Mouse (Mus musculus): ENCODE data around the gene Rnf168.
"Not testable (repeated sequence)": the region's sequence is repeated elsewhere in the genome, so short reads cannot be mapped to it uniquely, and the experiment has no call there.

The Rnf168 gene

DNA sequence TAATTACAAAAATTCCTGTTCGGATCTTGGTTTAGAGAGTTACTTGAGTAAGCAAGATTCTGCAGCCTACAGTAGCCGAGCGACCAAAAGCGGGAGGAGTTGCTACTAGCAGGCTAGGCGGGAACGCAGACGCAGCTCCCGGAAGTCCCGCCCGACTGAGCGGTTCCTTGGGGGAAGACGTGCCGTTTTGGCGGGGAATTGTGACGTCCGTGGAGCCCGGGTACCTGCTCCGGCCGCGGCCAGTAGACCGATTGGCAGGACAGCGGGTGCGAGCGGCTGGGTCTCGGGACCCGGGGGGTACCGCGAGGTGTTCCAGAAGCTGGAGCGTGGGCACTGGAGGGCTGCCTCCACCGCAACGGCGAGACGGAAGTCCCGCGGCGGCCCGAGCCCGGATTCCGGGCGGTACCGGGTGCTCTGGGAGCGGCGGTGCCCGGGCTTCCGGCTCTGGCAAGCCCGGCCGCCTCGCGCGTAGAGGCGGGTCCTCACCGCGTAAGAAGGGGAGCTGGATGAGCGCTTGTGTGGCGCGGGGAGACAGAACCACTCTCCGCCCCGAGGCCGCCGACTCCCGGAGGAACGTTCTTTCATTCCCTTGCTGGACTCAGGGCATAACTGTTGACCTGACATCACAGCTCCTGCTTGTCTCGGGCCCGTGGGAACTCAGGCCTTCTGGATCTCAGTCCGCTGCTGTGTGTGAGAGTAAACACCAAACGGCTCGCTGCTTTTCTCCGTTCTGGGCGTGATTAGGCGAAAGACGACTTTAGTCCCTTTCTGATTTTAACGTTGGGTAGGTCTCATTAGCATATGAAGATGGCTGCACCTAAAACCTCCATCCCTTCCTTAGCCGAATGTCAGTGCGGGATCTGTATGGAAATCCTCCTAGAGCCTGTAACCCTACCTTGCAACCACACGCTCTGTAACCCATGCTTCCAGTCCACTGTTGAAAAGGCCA lies at the start of gene Rnf168:
Rnf168 (plus strand) TSS at position 152 of the 949 bp plus-strand sequence.
- in situ Hi-C loops (cut with MboI, MseI): no loop called here

DNA sequence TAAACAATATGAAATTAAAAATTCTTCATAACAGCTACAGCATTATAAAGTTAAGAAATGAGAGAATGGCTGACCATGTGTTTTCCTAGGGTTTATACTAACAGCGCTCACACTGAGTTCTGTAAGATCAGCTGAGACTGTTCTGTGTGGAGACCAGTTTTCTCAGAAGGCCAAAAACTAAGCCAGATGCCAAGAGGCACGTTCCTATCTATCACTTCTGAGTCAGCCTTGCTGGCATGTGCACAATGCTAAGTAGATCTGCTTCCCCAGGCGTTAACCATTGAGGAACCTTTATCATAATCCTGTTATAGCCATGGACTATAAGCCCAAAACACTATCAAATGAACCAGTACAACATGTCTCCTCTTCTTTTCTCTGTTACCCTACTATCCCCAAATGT lies 45.2 kb upstream of the Rnf168 start:
- in situ Hi-C loops (cut with MboI, MseI): not testable (repeated sequence)

DNA sequence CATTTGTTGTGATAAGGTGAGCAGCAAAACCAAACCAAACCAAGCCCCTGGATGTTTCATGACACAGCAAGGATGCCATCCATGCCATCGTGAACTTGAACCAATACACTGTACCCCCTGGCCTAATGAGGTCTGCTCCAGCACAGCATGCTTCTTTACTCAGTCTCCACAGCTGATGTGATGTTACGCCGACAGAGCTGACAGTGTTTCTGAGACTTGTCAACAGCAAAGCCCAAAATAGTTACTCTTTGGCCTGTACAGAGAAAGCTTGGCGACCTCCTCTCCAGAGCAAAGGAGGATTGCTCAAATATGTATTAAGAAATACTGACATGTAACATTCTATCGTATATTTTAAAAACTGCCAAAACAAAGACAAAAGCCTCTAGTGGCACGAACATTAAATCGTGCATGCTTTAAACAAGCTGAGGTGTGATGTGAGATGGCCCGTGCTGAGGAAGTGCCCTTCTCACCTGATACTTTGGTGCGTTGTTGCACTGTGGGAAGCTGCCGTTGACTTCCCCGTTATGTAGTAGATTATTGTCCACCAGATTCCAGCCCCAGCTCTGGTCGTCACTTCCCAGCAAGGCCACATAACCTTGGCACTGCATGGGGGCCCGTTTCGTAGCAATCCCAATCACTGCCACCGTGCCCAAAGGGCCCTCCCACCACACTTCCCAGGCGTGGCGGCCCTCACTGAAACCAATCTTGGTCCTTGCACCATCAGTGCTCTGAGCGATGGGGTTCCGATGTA lies 39.2 kb upstream of the Rnf168 start:
- in situ Hi-C loops (cut with MboI, MseI): no loop called here

DNA sequence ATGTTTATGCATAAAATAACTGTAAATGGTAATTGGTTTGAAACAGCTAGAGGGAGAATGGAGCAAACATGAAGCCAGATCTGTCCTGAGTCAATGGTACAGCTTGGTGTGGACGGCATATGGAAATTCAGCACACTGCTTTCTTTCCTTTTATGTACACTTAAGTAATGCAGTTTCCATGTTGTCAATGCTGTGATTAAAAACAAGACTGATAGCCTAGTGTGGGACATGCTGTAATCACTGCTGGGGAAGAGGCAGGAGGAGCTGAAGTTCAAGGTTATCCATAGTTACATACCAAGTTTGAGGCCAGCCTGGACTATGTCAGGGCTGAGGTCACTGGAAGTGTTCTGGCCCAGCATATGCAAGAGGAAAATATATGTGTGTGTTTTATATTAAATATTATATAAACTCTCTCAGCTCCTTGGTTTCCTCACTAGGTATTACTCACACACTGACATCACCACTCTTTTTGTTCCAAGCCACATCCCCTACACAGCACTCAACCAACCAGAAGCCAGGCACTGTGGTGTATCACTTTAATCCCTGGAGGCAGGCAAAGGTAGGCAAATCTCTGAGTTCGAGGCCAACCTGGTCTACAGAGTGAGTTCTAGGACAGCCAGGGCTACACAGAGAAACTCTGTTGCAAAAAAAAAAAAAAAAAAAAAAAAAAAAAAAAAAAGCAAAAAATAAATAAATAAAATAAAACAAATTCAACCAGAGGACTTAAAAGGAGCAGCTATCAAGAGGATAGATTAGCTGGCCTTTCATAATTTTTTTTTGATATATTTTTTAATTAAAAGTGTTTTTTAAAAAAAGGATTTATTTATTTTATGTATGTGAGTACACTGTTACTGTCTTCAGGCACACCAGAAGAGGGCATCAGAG lies 37.6 kb upstream of the Rnf168 start:
- in situ Hi-C loops (cut with MboI, MseI): loop anchor here (10.0 kb wide), 1 partner anchor 125 kb away; no protein-coding TSS in a partner anchor

DNA sequence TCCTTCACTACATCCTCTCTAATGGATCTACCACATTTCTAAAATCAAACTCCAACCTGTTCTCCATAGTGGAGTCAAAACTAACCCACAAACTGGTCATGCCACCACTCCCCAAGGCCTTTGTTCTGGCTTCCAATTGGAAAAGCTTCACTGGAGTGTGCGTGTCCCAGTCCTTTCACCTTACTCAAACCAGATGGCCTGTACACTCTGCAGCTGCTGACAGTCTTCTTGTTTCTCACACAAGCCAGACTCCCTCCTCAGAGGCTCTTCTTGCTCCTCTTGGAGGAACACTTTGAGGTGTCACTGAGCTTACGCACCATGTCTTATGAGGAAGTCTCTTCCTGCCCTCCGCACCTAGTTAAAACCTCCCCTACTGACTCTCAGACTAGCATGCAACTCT lies 33.4 kb upstream of the Rnf168 start:
- in situ Hi-C loops (cut with MboI, MseI): loop anchor here (10.0 kb wide), 1 partner anchor 129 kb away; no protein-coding TSS in a partner anchor

DNA sequence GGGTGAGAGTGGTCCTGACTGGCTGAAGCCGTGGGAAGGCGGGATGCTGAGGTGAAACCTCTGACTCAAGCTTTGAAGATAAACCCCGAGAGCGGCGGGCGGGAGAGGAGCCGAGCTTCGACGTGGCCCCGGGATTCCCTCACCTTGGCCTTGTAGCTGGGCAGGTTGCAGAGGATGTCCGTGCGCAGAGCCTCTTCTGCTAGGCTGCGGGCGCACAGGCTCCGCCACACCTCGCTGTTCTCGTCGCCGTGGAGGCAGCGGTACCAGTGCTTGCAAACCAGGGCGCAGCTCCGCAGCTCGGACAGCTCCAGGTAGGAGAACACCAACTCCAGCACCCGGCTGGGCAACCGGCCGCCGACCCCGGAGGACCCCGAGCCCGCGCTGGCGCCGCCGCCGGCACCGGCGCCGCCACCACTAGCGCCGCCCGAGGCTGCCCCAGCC lies 30.9 kb upstream of the Rnf168 start:
- in situ Hi-C loops (cut with MboI, MseI): loop anchor here (10.0 kb wide), 1 partner anchor 132 kb away; no protein-coding TSS in a partner anchor

DNA sequence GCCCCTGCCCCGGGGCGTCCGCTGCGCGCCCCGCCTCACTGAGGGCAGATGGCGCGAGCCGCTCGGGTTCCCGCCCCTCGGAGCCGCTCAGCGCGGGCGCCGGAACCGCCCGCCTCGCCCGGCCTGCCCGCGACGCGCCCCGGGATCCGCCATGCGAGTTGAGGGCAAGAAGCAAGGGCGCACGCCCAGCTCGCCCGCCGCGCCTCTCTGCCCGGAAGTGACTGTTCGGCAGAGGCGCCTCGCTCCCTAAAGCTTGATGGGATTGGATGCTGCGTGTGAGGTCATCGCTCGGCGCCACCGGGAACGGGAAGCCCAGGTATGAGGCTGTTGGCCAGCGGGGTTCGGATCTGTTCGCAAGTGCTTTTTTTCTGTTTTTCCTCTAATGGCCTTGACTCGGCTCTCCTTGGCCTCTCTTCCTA lies 30.3 kb upstream of the Rnf168 start, which contains the start of the genes Fbxo45 and Wdr53:
Fbxo45 (minus strand) TSS at position 207 of the 419 bp plus-strand sequence.
Wdr53 (plus strand) TSS at position 276 of the 419 bp plus-strand sequence.
- in situ Hi-C loops (cut with MboI, MseI): loop anchor here (10.0 kb wide), 1 partner anchor 132 kb away; no protein-coding TSS in a partner anchor

DNA sequence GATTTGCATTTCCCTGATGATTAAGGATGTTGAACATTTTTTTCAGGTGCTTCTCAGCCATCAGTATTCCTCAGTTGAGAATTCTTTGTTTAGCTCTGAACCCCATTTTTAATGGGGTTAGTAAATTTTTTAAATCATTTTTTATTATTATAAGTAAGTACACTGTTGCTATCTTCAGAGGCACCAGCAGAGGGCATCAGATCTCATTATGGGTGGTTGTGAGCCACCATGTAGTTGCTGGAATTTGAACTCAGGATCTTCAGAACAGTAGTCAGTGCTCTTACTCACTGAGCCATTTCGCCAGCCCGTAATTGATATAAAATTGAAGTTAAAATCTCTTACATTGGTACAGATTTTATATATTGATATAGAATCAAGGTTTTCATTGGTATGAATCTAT lies 13.0 kb upstream of the Rnf168 start:
- in situ Hi-C loops (cut with MboI, MseI): not testable (repeated sequence)

DNA sequence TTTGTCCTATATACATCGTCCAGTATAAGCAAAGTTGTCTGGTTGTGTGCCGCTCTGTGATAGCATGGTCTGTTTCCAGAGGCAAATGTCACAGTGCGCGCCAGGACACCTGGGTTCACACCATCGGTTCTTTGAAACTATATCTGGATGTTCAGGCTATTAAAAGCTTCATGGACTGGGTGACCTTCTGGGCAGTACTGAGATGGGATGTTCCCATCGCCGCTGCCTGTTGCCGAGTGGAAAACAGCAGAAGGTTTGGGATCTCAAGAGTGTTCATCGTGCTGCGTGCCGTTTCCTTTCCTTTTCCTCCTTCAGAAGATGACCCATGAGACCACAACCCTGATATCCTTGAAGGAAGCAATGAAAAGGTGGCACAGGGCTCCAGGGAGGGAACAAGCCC lies 6.0 kb upstream of the Rnf168 start, which contains the start of gene Smco1:
Smco1 (plus strand) TSS at position 178 of the 400 bp plus-strand sequence.
- in situ Hi-C loops (cut with MboI, MseI): no loop called here

DNA sequence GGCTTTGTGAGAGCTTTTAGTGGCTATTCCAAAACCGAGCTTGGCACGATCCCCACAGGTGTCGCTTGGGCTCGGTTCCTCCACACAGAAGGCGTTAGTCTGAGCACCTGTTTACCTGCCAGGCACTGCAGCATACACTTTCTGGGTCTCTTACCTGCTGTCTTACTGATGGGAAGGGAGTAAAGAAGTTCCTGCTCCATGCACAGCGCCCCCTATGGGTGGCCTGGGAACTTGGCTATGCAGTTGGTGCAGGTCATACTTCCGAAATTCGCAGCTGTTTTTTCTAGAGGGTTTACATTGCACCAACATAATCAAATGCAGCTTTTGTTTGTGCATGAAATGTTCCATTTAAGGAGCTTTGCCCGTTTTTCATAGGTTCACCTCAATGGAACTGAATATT lies 3.9 kb upstream of the Rnf168 start:
- in situ Hi-C loops (cut with MboI, MseI): no loop called here

DNA sequence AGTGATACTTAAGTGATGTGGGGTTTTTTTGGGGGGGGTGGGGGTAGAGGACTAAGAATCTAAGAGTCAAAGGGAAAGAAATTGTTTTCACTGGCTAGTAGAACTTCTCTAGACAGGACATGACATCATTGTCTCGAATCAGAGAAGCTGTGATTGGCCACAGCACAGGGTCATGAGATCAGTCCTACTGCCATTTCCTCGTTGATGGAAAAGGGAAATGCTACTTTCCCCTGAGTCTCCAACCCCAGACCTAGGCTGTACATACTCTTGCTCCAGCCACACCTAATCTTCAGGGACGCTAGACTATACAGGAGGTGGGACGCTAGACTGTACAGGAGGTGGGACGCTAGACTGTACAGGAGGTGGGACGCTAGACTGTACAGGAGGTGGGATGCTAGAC lies 2.2 kb upstream of the Rnf168 start:
- in situ Hi-C loops (cut with MboI, MseI): no loop called here

DNA sequence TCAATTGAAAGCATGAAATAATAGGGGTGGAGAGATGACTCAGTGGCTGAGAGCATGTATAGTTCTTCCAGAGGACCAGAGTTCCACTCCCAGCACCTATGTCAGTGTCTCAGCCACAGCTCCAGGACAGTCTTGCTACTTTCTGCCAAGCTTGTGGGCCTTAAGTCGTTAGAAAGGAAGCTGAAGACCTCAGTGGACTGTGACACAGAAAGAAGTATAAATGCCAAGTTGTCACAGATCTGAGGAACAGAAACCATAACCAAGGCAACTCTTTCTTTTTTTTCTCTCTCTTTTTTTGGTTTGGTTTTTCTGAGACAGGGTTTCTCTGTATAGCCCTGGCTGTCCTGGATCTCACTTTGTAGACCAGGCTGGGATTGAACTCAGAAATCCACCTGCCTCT lies 1.4 kb upstream of the Rnf168 start:
- in situ Hi-C loops (cut with MboI, MseI): no loop called here

DNA sequence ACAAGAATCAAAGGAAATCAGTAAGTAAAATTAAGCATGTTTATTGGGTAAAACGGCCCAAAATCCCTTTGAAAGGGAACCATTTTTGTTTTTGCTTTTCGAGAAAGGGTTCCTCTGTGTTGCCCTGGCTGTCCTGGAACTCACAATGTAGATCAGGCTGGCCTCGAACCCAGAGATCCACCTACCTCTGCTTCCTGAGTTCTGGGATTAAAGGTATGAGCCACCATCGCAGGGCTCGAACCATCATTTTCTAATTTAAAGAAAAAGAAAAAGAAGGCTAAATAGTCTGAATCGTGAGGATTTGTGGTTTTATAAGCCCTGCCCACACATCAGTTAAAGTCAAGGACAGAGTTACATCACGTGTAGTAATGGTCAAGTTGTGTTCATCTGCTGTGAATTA lies 1.1 kb downstream of the Rnf168 start:
- in situ Hi-C loops (cut with MboI, MseI): no loop called here

DNA sequence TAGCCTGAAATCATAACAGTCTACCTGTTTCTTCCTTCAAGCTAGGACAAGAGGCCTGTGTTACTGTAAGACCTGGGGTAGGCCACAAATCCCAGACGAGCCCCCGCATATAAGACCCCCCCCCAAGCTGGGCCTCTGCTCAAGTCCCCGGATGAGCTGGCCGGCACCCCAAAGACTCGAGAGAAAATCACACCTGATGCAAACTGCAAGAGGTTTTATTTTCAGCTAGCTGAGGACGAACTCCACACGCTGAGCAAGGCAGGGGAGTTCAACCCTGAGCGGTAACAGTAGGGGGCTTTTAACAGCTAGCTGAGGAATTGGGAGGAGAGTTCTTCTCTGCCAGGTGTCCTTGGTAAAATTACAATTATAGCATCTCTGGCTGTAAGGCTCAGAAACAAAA lies 3.0 kb downstream of the Rnf168 start:
- in situ Hi-C loops (cut with MboI, MseI): loop anchor here (5.0 kb wide), 1 partner anchor 42 kb away; no protein-coding TSS in a partner anchor

DNA sequence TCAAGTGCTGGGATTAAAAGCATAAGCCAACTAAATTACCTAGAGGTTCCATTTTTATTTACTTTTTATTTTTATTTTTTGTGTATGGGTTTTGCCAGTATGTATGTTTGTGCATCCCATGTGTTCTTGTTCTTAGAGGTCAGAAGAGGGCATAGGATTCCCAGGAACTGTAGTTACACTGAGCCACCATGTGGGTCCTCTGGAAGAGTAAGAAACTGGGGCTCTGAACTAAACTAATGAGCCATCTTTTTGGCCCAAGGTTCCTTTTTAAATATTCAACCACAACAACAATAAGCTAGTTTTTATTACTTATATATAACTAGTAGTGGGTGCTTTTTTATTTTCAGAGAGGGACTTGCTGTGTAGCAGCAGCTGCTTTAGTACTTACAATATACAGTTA lies 5.3 kb downstream of the Rnf168 start:
- in situ Hi-C loops (cut with MboI, MseI): loop anchor here (5.0 kb wide), 1 partner anchor 40 kb away; no protein-coding TSS in a partner anchor

DNA sequence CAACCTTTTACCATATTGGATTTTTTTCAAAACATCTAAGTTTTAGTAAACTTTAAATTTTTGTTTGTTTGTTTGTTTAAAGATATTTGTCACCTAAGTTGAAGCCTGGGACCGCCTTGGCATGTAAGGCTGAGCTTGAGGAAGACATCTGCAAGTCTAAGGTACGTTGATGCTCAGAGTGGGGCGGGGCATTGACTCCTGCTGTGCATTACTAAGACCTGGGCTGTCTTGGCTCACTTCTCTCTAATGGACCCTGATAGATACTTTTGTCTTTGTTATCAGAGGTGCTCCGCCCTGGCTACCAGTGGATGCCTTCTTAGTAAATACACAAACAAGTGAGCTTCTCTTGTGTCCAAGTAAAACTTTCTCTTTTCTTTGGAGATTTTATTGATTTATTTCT lies 14.6 kb downstream of the Rnf168 start:
- in situ Hi-C loops (cut with MboI, MseI): no loop called here

DNA sequence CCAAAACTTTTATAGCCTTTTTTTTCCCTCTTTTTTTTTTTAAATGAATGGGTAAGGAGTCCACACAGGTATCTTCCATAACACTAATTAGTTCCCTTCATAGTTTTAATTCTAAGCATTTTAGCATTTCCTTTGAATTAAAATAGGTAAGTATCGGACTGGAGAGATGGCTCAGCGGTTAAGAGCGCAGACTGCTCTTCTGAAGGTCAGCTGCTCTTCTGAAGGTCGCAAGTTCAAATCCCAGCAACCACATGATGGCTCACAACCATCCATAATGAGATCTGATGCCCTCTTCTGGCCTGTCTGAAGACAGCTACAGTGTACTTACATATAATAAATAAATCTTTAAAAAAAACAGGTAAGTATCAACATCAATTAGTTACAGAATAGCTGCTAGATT lies 22.4 kb downstream of the Rnf168 start:
- in situ Hi-C loops (cut with MboI, MseI): not testable (repeated sequence)

DNA sequence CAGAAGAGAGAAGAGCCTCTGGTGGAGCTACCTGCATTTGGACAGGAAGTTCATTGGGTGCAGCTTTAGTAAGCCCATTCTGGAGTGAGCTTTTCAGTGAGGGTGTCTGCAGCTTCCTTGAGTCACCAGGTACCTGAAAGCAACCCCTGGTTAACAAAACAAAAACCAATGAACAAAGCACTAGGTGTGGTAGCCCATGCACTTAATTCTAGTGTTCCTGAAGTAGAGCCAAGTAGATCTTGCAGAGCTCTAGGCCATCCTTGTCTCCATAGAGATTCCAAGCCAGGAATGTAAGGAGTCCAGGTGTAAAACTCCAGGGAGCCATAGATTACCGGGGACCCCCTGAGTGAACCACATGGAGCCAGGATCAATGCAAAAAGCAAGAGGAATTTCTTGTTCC lies 25.8 kb downstream of the Rnf168 start:
- in situ Hi-C loops (cut with MboI, MseI): no loop called here

DNA sequence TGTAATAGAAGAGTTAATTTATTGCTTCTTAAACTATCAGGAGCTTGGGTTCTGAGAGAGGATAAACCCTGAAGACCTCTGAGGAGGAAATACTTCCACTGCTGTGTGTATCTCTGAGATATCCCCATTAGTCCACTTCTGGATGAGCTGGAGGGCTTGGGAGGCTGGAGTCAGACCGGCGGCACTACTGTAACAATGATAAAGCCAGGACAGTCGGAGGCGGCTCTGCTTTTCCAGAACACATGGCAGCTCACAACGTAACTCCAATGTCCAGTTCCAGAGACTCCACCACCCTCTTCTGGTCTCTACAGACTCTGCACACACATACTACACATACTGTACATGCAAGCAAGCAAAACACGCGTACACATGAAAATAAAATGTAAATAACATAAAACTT lies 26.6 kb downstream of the Rnf168 start:
- in situ Hi-C loops (cut with MboI, MseI): no loop called here

DNA sequence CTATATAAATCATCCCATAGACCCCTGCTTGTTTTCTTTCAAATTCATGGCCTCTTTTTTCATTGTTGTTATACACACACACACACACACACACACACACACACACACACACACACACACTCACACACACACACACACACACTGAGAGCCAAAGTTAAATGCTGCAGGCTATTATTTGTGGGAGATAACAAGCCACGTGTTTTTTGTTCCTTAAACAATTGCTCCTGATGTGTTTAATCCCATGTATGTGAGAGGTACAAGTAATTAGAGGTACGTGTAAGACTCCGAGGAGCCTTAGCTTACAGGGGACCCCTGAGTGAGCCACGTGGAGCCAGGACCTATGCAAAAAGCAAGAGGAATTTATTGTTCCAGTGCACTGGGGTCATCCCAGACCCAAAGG lies 34.7 kb downstream of the Rnf168 start:
- in situ Hi-C loops (cut with MboI, MseI): no loop called here

DNA sequence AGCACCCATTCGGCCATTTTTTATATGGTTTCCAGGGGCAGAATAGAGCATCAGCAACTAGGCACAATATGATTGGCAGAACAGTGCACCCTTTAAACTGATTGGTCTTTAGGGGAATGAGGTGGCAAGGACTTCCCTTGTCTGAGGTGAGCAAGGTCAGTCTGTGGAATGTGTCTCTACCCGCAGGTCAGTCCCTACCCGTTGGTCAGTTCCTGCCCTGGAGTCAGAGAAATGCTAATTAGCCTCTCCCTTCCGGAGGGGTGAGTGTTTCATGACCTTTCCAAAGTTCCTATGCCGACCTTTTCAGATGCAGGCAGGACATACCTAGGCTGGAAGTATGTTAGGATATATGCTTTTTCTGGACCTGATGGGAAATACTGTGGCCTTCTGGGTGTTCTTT lies 35.1 kb downstream of the Rnf168 start:
- in situ Hi-C loops (cut with MboI, MseI): no loop called here
